Comparison of ENCODE assay signal across 33 mouse cellular contexts in the genomic region with DNA sequence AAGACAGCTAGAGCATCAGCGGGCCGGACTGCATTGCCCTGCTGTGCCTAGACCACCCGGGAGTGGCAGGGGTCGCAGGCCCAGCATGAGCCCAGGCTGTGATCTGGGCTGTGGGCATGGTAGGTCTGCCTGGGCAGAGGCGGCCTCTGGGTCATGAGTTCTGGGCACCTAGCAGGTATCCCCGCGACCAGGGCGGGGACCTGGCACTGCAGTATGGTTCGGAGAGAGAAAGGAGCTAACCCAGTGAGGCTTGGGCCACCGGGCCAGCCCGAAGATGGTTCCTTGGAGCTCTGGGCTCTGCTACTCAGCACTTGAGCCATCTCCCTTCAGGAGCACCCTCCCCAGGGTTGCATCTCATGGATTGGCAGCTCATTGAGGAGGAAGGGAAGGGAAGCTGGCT. TPM values are rescaled to one million over a fixed set of nuclear protein-coding genes. Genes with fewer than 3 reads are reported as not detected.
DNase-seq lines count a peak whose midpoint lies in the region; ATAC-seq and TF ChIP-seq lines count a peak whose summit lies in the region.
"Had no signal": no experiment of that assay in that cellular context is flagged by ENCODE, and none has a peak within 500 bp of the region (broad histone marks: within the 10 kb centered on the region; RNA-seq: fewer than 3 reads in every experiment).

No protein-coding gene starts in this region.

- peak overlapping the region; percentile 67 for H3K4me3 ChIP-seq in E14TG2a.4 (replicated peaks; ENCODE audit: low read length)
- H3K4me3 ChIP-seq: forebrain, embryonic 10.5 days; forebrain, embryonic 13.5 days; heart, embryonic 13.5 days; hindbrain, embryonic 10.5 days; hindbrain, embryonic 13.5 days; intestine, embryonic 15.5 days had no signal

- H3K27me3 ChIP-seq in E14TG2a.4 (ENCODE audit: insufficient read depth, low read length) (no peaks in the 10 kb centered on the region; the same call in 1 of the 2 replicates), Patski (peaks cover 4% of the 10 kb centered on the region)
- H3K27me3 ChIP-seq: forebrain, embryonic 13.5 days; heart, embryonic 13.5 days; hindbrain, embryonic 13.5 days; intestine, embryonic 15.5 days had no signal

- TF ChIP-seq CTCF in E14TG2a.4 (conservative IDR thresholded peaks at IDR 0.05; ENCODE audit: low read length) = no peak
- TF ChIP-seq CTCF in Patski (IDR thresholded peaks at IDR 0.05) = no peak

- peak; percentile 31 for ATAC-seq in Patski
- ATAC-seq: activated CD4-positive, CD25-positive, alpha-beta regulatory T cell, adult 4 months; forebrain, embryonic 13.5 days; forebrain, embryonic 16.5 days; hindbrain, embryonic 16.5 days; intestine, embryonic 15.5 days had no signal

- in situ Hi-C loops in Patski (cut with MboI; ENCODE audit: low pct_unique_long_range_greater_than_20kb) = no loop called here

- intact Hi-C loops in gastrocnemius, postnatal 14 days (cut with DNase I; ENCODE audit: low total_unique reads) = no loop called here

- POLR2A ChIA-PET in Patski (lab: Charles Lee) = no interaction called here

- CTCF ChIA-PET in Patski (lab: Charles Lee) = no interaction called here

- no peaks in the 10 kb centered on the region; the same call in 1 of the 2 replicates for H3K4me1 ChIP-seq in E14TG2a.4 (replicated peaks; ENCODE audit: low read depth, low read length)
- H3K4me1 ChIP-seq: forebrain, embryonic 10.5 days; forebrain, embryonic 13.5 days; heart, embryonic 13.5 days; hindbrain, embryonic 10.5 days; hindbrain, embryonic 13.5 days; intestine, embryonic 15.5 days had no signal

- no peaks in the 10 kb centered on the region for H3K36me3 ChIP-seq in E14TG2a.4 (ENCODE audit: insufficient read depth, low read length)
- H3K36me3 ChIP-seq: forebrain, embryonic 10.5 days; heart, embryonic 13.5 days; hindbrain, embryonic 10.5 days; hindbrain, embryonic 13.5 days; intestine, embryonic 15.5 days had no signal

- no peaks in the 10 kb centered on the region for H3K9me3 ChIP-seq in E14TG2a.4 (ENCODE audit: low read length)
- H3K9me3 ChIP-seq: forebrain, embryonic 10.5 days; forebrain, embryonic 13.5 days; heart, embryonic 13.5 days; hindbrain, embryonic 10.5 days; hindbrain, embryonic 13.5 days; intestine, embryonic 15.5 days had no signal

- peak; percentile 2 for DNase-seq in gastrocnemius, postnatal 14 days
- DNase-seq in gastrocnemius, postnatal 4 days (ENCODE audit: low spot score in 2 of 2) = no peak
- DNase-seq in kidney, adult 18-20 months = peak; percentile 5
- no peak for DNase-seq in kidney, postnatal 10 days
- no peak for DNase-seq in Patski (ENCODE audit: low read depth, low spot score)
- no peak for DNase-seq in urinary bladder, postnatal 14 days (ENCODE audit: low spot score)
- DNase-seq in liver = no peak
- DNase-seq: adrenal gland, adult 8-10 months; adrenal gland, postnatal 25 days; B cell, adult 2 months; cerebellum, adult 18-20 months; cerebellum, adult 9-10 months; cerebellum, postnatal 14 days; gastrocnemius, postnatal 25 days; heart, adult 18-20 months; heart, postnatal 36 days; kidney, adult 11 months had no signal

RNA-seq across cellular contexts. Expression of gene Gm4778, which starts 12.2 kb away (rescaled TPM):
- total RNA-seq in gastrocnemius, postnatal 14 days (2021) = not detected
- not detected for total RNA-seq in gastrocnemius, postnatal 4 days (2021)
- not detected for polyA plus RNA-seq in Patski (2021)
- total RNA-seq: adrenal gland, adult 8-10 months; adrenal gland, postnatal 25 days; CH12.LX; gastrocnemius, adult 18-20 months; gastrocnemius, postnatal 25 days; heart, adult 18-20 months; heart, postnatal 36 days had no signal
- polyA plus RNA-seq: activated CD4-positive, CD25-positive, alpha-beta regulatory T cell, adult 4 months; brain, embryonic 14.5 days; embryonic facial prominence, embryonic 11.5 days; embryonic facial prominence, embryonic 14.5 days; forebrain, embryonic 10.5 days; forebrain, embryonic 13.5 days; forebrain, embryonic 16.5 days; heart, embryonic 13.5 days; heart, postnatal 0 days; hindbrain, embryonic 10.5 days; hindbrain, embryonic 13.5 days; hindbrain, embryonic 16.5 days; intestine, embryonic 15.5 days had no signal

RNA-seq across cellular contexts. Expression of gene Them4, which starts 33.9 kb away (rescaled TPM):
- total RNA-seq in gastrocnemius, postnatal 14 days (2021) = 1 to 10 TPM; 6.5 to 6.7 TPM
- total RNA-seq in gastrocnemius, postnatal 4 days (2021) = 1 to 10 TPM; 6.6 to 6.8 TPM
- polyA plus RNA-seq in Patski (2021) = 12.2 TPM

Comparison
In these comparisons a context has a peak if more than half of its experiments do, and no peak if none do; other contexts are left out.
1. DNase-seq: peak in gastrocnemius, postnatal 14 days (single experiment) and kidney, adult 18-20 months (single experiment); none in gastrocnemius, postnatal 4 days (0 of 2), kidney, postnatal 10 days (single experiment), Patski (single experiment), urinary bladder, postnatal 14 days (single experiment) and liver (single experiment).